8 mouse cellular contexts compared by ENCODE assay signal in the genomic region with DNA sequence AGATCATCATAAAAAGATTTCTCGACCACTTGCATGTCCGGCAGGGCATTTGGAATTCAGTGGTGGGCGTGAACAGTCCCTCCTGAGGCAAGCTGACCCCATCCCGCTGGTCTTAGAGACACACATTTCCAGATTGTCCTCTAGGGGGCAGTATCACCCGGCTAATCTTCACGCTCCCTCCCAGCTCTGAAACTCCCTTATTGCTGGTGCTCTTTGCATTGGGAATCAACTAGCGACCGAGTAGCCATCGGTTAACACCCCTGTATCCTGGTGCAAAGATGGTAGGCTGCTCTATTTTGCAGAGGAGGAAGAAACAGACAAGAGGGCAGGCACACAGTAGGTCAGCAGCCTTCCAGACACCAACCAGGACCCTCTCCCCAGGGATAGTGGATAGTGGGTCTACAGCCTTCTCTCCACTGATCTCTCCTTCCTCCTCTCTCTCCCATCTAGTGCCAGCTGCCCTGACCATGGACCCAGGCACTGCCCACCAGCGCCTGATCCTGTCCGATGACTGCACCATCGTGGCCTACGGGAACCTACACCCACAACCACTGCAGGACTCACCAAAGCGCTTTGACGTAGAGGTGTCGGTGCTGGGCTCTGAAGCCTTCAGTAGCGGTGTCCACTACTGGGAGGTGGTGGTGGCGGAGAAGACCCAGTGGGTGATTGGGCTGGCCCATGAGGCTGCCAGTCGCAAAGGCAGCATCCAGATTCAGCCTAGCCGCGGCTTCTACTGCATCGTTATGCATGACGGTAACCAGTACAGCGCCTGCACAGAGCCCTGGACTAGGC. TPM values are rescaled to one million over a fixed set of nuclear protein-coding genes. Genes with fewer than 3 reads are reported as not detected.
DNase-seq lines count a peak whose midpoint lies in the region; ATAC-seq and TF ChIP-seq lines count a peak whose summit lies in the region.

No protein-coding gene starts in this region.

- TF ChIP-seq POLR2A in thymus, adult 2 months (IDR thresholded peaks at IDR 0.05; ENCODE audit: control insufficient read depth, extremely low read depth, insufficient read depth, low read length, poor library complexity) = no peak

- no peaks in the 10 kb centered on the region for H3K36me3 ChIP-seq in thymus, adult 2 months (ENCODE audit: control insufficient read depth, insufficient read depth, low read length)

- ATAC-seq in megakaryocyte, adult 5-6 weeks (ENCODE audit: poor library complexity, severe bottlenecking) = peak; percentile 72

- no peaks in the 10 kb centered on the region for H3K4me1 ChIP-seq in thymus, adult 2 months (replicated peaks; ENCODE audit: control insufficient read depth, insufficient read depth, low read length)

- 66% methylated on average over 24 of the region's 24 CpGs for WGBS in thymus, adult 2 months

- no peaks in the 10 kb centered on the region for H3K27me3 ChIP-seq in thymus, adult 2 months (ENCODE audit: control insufficient read depth, insufficient read depth, low read length)

- no peak overlapping the region for H3K27ac ChIP-seq in thymus, adult 2 months (ENCODE audit: control insufficient read depth, insufficient read depth, low read length)

- peak; percentile 66; the same call in 1 of the 2 replicates for TF ChIP-seq CTCF in thymus, adult 2 months (IDR thresholded peaks at IDR 0.05; ENCODE audit: borderline replicate concordance, control insufficient read depth, extremely low read depth, insufficient read depth, low read length, poor library complexity)

- no peak overlapping the region for H3K4me3 ChIP-seq in thymus, adult 2 months (ENCODE audit: control insufficient read depth, insufficient read depth, low read length)

- DNase-seq in gastrocnemius, adult 18-20 months (ENCODE audit: low spot score) = peak; percentile 28
- DNase-seq in gastrocnemius, postnatal 4 days (ENCODE audit: low spot score in 2 of 2) = no peak
- DNase-seq in thymus, adult 2 months = peak; percentile 39
- no peak for DNase-seq in thymus, adult 18-20 months
- DNase-seq in embryo, embryonic 9.5 days (ENCODE audit: extremely low spot score) = peak; percentile 69
- peak; percentile 45 for DNase-seq in kidney, postnatal 14 days
- peak; percentile 48 for DNase-seq in yolk sac, embryonic 10.5 days (ENCODE audit: low spot score)

RNA-seq across cellular contexts. Expression of a gene that starts 25.4 kb away (rescaled TPM):
- total RNA-seq in gastrocnemius, adult 18-20 months (2021) = under 1 TPM; 0.34 to 0.45 TPM
- 1 to 10 TPM; 3.2 to 3.7 TPM for total RNA-seq in gastrocnemius, postnatal 4 days (2021)
- 7.3 and 10.0 TPM in 2 replicates for polyA plus RNA-seq in thymus, adult 2 months (2012; rRNA removed)
- 2.0 and 2.1 TPM in 2 replicates for total RNA-seq in megakaryocyte, adult 5-6 weeks (2015)
- 0.81 and 0.84 TPM in 2 replicates for total RNA-seq in megakaryocyte, adult 5-6 weeks (2017)

RNA-seq across cellular contexts. Expression of a gene that starts 53.5 kb away (rescaled TPM):
- 1 to 10 TPM; 2.3 to 3.4 TPM for total RNA-seq in gastrocnemius, adult 18-20 months (2021)
- total RNA-seq in gastrocnemius, postnatal 4 days (2021) = 1 to 10 TPM; 7.0 to 7.2 TPM
- 6.9 and 7.6 TPM in 2 replicates for polyA plus RNA-seq in thymus, adult 2 months (2012; rRNA removed)
- total RNA-seq in megakaryocyte, adult 5-6 weeks (2015) = 0.25 and 0.38 TPM in 2 replicates
- 0.29 and 1.5 TPM in 2 replicates for total RNA-seq in megakaryocyte, adult 5-6 weeks (2017)

Comparison
In these comparisons a context has a peak if more than half of its experiments do, and no peak if none do; other contexts are left out.
1. DNase-seq: peak in gastrocnemius, adult 18-20 months (single experiment), thymus, adult 2 months (single experiment), embryo, embryonic 9.5 days (single experiment), kidney, postnatal 14 days (single experiment) and yolk sac, embryonic 10.5 days (single experiment); none in gastrocnemius, postnatal 4 days (0 of 2) and thymus, adult 18-20 months (0 of 2).